Mouse (Mus musculus) ovary, postnatal 36 days (tissue): Measurements from ENCODE around the gene Arhgap1.

Experiments
- DNase-seq: peaks from one replicate; pipeline ENCODE4 v3.0.0; 2022; ENCODE audit warnings: low spot score, mixed read lengths

Gene Arhgap1

GRCm38 (mm10) chr2:91699225-91699624, 49.6 kb downstream of the Arhgap1 start:
- DNase-seq, result no peak

GRCm38 (mm10) chr2:91701366-91701765, 51.7 kb downstream of the Arhgap1 start:
- no peak for DNase-seq

- DNase-seq, result no peak
Observed at GRCm38 (mm10) chr2:91705736-91706135, 56.1 kb downstream of the Arhgap1 start.

- DNase-seq, result no peak
Observed at GRCm38 (mm10) chr2:91706456-91706855, 56.8 kb downstream of the Arhgap1 start.

- DNase-seq, result no peak
Observed at GRCm38 (mm10) chr2:91708361-91708760, 58.7 kb downstream of the Arhgap1 start.

GRCm38 (mm10) chr2:91710272-91711234, 60.9 kb downstream of the Arhgap1 start, which contains the start of the genes Atg13 and Harbi1:
Gene Atg13, minus strand, starts transcription at chr2:91710576.
Gene Harbi1, plus strand, starts transcription at chr2:91710852.
- peak; percentile 93 for DNase-seq

- no peak for DNase-seq
Observed at GRCm38 (mm10) chr2:91711256-91711925, 61.7 kb downstream of the Arhgap1 start.

- no peak for DNase-seq
Observed at GRCm38 (mm10) chr2:91714921-91715320, 65.3 kb downstream of the Arhgap1 start.

GRCm38 (mm10) chr2:91718276-91718675, 68.6 kb downstream of the Arhgap1 start:
- no peak for DNase-seq
